Mouse (Mus musculus) midbrain, embryonic 14.5 days (tissue): ENCODE data around the gene Ece1. TPM values are rescaled to one million over a fixed set of nuclear protein-coding genes. Genes with fewer than 3 reads are reported as not detected.
"Not testable (repeated sequence)": the region's sequence is repeated elsewhere in the genome, so short reads cannot be mapped to it uniquely, and the experiment has no call there.

Experiments
- ATAC-seq: fragments of 200-750 bp; cut with Nextera tagmentation; 2 replicates; pipeline ENCODE4 v1.8.0; 2017; ENCODE audit warnings: moderate number of reproducible peaks, moderate library complexity; ENCODE audit not compliant: low FRiP score, low TSS enrichment
- DNase-seq: peaks from one replicate; pipeline ENCODE4 v3.0.0-alpha.2; 2015
- H3K27ac ChIP-seq: fragments of 300-500 bp; sonication (generic); replicated peaks from 2 replicates; pipeline ENCODE4 v1.5.1; 2014; ENCODE audit warnings: mild to moderate bottlenecking, low read depth, low read length, moderate library complexity
- H3K27me3 ChIP-seq: fragments of 300-500 bp; sonication (generic); 2 replicates; pipeline ENCODE4 v1.6.1; 2014; ENCODE audit warnings: low read length, control low read depth, mixed read lengths; ENCODE audit not compliant: control insufficient read depth, insufficient read depth
- H3K36me3 ChIP-seq: fragments of 300-500 bp; sonication (generic); 2 replicates; pipeline ENCODE4 v1.6.1; 2014; ENCODE audit warnings: low read length, control low read depth; ENCODE audit not compliant: control insufficient read depth, insufficient read depth
- H3K4me1 ChIP-seq: fragments of 300-500 bp; sonication (generic); 2 replicates; pipeline ENCODE4 v1.6.1; 2014; ENCODE audit warnings: mild to moderate bottlenecking, antibody characterized with exemption, low read length, control low read depth; ENCODE audit not compliant: control insufficient read depth, insufficient read depth
- H3K4me2 ChIP-seq: fragments of 300-500 bp; sonication (generic); 2 replicates; pipeline ENCODE4 v1.6.1; 2014; ENCODE audit warnings: mild to moderate bottlenecking, low read length, moderate library complexity
- H3K4me3 ChIP-seq: fragments of 300-500 bp; sonication (generic); replicated peaks from 2 replicates; pipeline ENCODE4 v1.5.1; 2014; ENCODE audit warnings: low read depth, low read length
- H3K9ac ChIP-seq: fragments of 300-500 bp; sonication (generic); replicated peaks from 2 replicates; pipeline ENCODE4 v1.6.1; 2014; ENCODE audit warnings: mild to moderate bottlenecking, low read length, moderate library complexity
- H3K9me3 ChIP-seq: fragments of 300-500 bp; sonication (generic); 2 replicates; pipeline ENCODE4 v1.6.1; 2016; ENCODE audit warnings: low read length, control low read depth, mixed read lengths; ENCODE audit not compliant: control insufficient read depth
- WGBS: fragments of 180-500 bp; shearing (Covaris S2); extraction: QIAGEN DNeasy Blood & Tissue Kit; methylation state at CpG from one replicate; pipeline ENCODE4 v1.1.7; 2014; 5-methylcytosine and 5-hydroxymethylcytosine counted together
- polyA plus RNA-seq: library from polyadenylated mRNA; unstranded; fragments of >200 nt; fragmentation: Nextera tagmentation; extraction: Ambion mirVana; gene quantifications from 2 replicates; pipeline ENCODE4 v1.2.1, GENCODE M21; 2014

Gene Ece1
- polyA plus RNA-seq, 1 experiment from 2014 or later: 18.4 TPM

DNA sequence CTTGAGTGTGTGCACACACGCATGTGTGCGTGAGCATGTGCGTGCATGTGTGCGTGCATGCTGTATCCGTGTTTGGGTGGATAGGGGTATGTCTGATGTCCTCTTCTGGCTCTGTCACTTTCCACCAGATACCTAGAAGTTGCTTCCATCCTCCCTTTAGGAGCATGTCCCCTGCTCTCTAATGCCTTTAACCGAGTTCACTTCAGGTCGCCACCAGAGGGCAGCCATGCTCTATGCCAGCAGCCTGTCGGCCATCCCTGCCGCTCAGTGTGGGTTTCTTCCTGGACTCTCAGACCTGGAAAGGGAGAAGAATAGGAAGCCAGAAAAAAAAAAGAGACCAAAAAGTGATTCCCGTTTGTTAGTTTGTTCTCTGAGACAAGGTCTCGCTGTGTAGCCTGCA lies 17.4 kb upstream of the Ece1 start:
- Histone ChIP-seq H3K4me2 (no peak overlapping the region), H3K9ac (no peak overlapping the region), H3K9me3 (0 out of 2 replicates have a peak, but pooled peaks cover 4% of the 10 kb centered on the region), H3K4me1 (no peaks in the 10 kb centered on the region), H3K36me3 (no peaks in the 10 kb centered on the region), H3K27me3 (no peaks in the 10 kb centered on the region), H3K27ac (no peak overlapping the region), H3K4me3 (no peak overlapping the region)
- ATAC-seq: no peak
- WGBS: 24% methylated on average over 11 of the region's 11 CpGs
- DNase-seq: peak; percentile 90

DNA sequence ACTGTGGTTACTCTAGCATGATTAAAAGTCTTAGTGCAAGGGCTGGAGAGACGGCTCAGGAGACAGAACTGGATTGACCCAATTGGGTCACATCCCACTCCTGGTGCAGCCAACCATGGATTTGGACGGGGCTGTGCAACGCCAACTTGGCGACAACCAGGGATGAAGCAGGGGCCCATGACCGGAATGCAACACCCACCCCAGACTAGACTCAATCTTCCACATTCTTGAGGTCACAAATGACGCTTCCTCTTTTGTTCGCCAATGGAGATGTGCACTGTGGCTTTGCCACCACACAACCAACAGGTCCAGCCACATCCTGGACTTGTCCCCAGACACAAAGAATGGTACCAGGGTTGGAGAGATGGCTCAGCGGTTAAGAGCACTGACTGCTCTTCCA lies 14.4 kb upstream of the Ece1 start:
- not testable (repeated sequence) for H3K9ac ChIP-seq, DNase-seq, H3K27me3 ChIP-seq, H3K4me1 ChIP-seq, H3K4me2 ChIP-seq, H3K36me3 ChIP-seq, H3K27ac ChIP-seq, H3K9me3 ChIP-seq, H3K4me3 ChIP-seq, ATAC-seq
- WGBS: 79% methylated on average over 8 of the region's 8 CpGs

DNA sequence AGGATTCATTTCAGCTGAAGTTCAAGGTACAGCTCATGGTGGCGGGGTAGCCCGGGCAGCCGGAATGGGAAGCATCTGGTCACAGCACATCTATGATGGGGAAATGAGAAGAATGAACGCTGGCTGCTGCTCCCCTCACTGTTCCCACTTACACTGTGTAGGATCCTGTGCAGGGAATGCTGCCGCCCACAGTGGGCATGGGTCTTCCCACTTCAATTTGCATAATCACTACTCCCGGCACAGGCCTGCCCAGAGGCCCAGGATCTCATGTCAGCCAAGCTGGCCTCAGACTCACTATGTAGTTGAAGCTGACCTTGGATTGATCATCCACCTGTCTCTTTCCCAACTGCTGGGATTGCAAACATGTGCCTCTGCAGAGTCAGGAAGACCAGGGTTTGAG lies 11.9 kb upstream of the Ece1 start:
- WGBS: 90% methylated on average over 6 of the region's 6 CpGs
- ATAC-seq (no peak), DNase-seq (no peak)
- H3K4me2 ChIP-seq: no peak overlapping the region
- no peak overlapping the region for H3K9ac ChIP-seq
- no peaks in the 10 kb centered on the region for H3K27me3 ChIP-seq
- 0 out of 2 replicates have a peak, but pooled peaks cover 4% of the 10 kb centered on the region for H3K9me3 ChIP-seq
- H3K4me1 ChIP-seq: no peaks in the 10 kb centered on the region
- no peak overlapping the region for H3K27ac ChIP-seq
- H3K36me3 ChIP-seq: no peaks in the 10 kb centered on the region
- H3K4me3 ChIP-seq: no peak overlapping the region

DNA sequence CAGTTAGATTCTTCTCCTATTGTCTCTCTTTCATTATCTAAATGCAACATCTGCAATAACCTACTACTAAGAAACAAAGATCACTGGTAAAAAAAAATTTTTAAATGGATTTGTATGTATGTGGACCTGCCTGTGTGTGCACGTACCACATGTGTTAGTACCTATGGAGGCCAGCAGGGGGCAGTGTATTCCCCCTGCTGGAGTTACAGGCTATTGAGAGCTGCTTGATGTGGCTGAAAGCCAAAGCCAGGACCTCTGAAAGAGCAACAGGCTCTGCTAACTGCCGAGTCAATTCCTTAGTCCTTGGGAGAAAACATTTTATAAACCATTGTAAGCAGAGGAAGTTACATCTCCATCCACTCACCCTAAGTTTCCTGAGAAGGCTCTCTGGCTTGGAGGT lies 10.6 kb upstream of the Ece1 start:
- DNase-seq: peak; percentile 69
- Histone ChIP-seq H3K27ac (no peak overlapping the region), H3K9ac (no peak overlapping the region), H3K4me3 (no peak overlapping the region), H3K9me3 (no peaks in the 10 kb centered on the region), H3K4me2 (no peak overlapping the region), H3K27me3 (no peaks in the 10 kb centered on the region), H3K36me3 (no peaks in the 10 kb centered on the region), H3K4me1 (no peaks in the 10 kb centered on the region)
- ATAC-seq: no peak
- WGBS: 52% methylated on average over 2 of the region's 2 CpGs

DNA sequence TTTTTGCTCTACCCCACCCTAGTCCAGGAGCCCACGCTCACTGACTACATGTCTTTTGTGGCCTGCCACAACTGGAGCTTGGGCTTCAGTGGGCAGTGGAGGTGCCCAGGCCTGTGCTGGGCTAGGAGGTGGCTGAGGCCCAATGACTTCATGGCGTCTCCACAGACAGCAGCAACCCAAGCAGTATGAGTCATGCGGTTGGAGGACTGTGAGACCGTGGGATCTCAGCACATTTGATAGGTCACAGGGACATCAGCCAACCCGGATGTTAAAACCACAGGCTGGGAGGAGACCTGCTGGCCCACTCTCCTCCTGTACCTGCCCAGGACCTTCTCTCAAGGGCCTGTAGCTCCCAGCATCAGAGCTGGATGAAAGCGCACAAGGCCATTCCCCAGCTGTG lies 8.2 kb upstream of the Ece1 start:
- ATAC-seq: no peak
- Histone ChIP-seq H3K27ac (no peak overlapping the region), H3K4me1 (no peaks in the 10 kb centered on the region), H3K4me3 (no peak overlapping the region), H3K9ac (no peak overlapping the region), H3K4me2 (no peak overlapping the region), H3K36me3 (no peaks in the 10 kb centered on the region), H3K9me3 (no peaks in the 10 kb centered on the region), H3K27me3 (no peaks in the 10 kb centered on the region)
- no peak for DNase-seq
- 96% methylated on average over 6 of the region's 6 CpGs for WGBS

DNA sequence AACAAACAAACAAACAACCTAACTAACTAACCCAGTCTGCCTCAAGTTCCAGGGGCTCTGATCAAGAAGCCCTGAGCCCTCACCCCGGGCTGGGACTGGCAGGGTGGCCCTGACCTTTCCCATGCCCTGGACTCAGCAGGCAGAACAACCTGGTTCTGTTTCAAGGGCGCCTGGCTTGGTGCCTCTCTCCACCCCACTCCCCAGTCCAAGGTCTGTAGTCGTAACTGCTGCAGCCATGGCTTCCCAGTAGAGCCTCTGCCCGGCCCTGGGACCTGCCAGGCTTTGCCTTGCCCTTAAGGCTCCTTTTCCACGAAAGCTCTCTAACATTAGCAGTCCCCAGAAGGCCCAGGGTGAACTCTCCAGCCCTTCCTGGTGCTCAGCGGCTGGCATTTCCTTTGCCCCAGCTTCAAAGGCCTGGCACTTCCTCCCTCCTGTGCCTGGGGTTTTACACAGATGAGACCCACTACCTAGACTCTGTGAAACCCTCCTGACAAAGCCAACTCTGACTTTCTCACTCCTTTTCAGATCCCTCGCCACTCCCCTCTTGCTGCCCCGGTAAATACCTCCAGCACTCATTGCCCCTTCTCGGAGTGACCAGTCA lies 6.2 kb upstream of the Ece1 start:
- no peaks in the 10 kb centered on the region for H3K4me1 ChIP-seq
- H3K27me3 ChIP-seq: no peaks in the 10 kb centered on the region
- no peaks in the 10 kb centered on the region for H3K9me3 ChIP-seq
- H3K4me2 ChIP-seq: no peak overlapping the region
- no peak overlapping the region for H3K27ac ChIP-seq
- no peak overlapping the region for H3K4me3 ChIP-seq
- no peaks in the 10 kb centered on the region for H3K36me3 ChIP-seq
- DNase-seq (no peak), ATAC-seq (no peak)
- 53% methylated on average over 9 of the region's 9 CpGs for WGBS
- no peak overlapping the region for H3K9ac ChIP-seq

DNA sequence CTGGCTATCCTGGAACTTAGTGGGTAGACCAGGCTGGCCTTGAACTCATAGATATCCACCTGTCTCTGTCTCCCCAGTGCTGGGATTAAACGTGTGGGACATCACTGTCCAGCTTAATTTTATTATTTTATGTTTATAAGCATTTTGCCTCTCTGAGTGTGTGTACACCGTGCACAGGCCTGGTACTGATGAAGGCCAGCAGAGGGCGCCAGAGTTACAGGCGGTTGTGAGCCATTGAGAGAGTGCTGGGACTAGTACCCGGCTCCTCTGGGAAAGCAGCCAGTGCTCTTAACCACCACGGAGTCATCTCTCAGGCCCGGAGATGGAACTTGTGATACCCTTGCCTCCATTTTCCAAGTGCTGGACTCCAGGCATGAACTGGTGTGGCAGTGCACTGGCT lies 4.9 kb upstream of the Ece1 start:
- 21% methylated on average over 7 of the region's 7 CpGs for WGBS
- H3K4me3 ChIP-seq: no peak overlapping the region
- no peak overlapping the region for H3K27ac ChIP-seq
- H3K27me3 ChIP-seq: no peaks in the 10 kb centered on the region
- H3K4me2 ChIP-seq: no peak overlapping the region
- DNase-seq (peak; percentile 53), ATAC-seq (no peak)
- no peaks in the 10 kb centered on the region for H3K9me3 ChIP-seq
- H3K4me1 ChIP-seq: peaks cover 6% of the 10 kb centered on the region; the same call in 1 of the 2 replicates
- no peaks in the 10 kb centered on the region for H3K36me3 ChIP-seq
- no peak overlapping the region for H3K9ac ChIP-seq

DNA sequence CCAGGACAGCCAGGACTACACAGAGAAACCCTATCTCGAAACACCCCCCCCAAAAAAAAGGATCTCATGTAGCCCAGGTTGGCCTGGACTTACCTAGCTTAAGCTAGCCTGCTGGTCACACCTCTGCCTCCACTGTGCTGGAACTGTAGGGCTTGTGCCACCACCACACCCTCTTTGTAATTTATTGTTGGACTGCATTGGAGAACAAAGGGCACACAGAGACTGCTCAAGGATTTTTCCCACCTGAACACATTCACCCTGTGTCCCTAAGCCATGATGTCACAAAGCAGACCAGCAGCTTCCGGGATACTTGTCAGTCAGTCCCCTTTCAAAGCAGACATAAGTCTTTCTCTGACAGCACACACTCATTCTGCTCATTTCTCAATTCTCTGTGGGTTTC lies 3.7 kb upstream of the Ece1 start:
- no peaks in the 10 kb centered on the region for H3K27me3 ChIP-seq
- ATAC-seq (no peak), DNase-seq (no peak)
- no peak overlapping the region for H3K4me3 ChIP-seq
- H3K4me1 ChIP-seq: peaks cover 16% of the 10 kb centered on the region
- no peaks in the 10 kb centered on the region for H3K9me3 ChIP-seq
- no peak overlapping the region for H3K4me2 ChIP-seq
- no peak overlapping the region for H3K9ac ChIP-seq
- H3K36me3 ChIP-seq: no peaks in the 10 kb centered on the region
- H3K27ac ChIP-seq: no peak overlapping the region
- WGBS: 70% methylated on average over 2 of the region's 2 CpGs

DNA sequence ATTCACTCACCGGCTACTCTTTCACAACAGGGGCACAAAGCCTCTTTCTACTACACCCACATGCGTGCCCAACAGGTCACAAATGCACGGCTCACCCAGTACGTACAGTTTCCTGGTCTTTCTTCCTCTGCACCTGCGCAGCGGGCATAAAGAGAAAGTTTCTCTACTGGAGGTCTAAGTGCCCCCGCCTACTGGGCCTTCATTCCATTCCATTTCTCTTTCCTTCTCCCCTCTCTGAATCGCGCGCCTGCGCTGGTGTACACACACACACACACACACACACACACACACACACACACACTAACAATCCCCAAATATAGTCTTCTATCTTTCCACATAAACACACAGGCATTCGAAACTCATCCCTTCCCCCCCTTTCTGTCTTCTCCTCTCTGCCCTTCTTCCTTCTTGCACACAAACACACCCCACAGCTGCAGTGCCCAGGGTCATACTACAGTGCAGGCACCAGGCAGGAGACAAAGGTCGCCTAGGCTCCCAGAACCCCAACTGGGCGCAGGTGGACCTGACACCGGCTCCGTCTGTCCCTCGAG lies 501 bp upstream of the Ece1 start:
- Histone ChIP-seq H3K27ac (peak overlapping the region; percentile 67; the same call in 1 of the 2 replicates), H3K4me2 (peak overlapping the region; percentile 62), H3K27me3 (no peaks in the 10 kb centered on the region), H3K4me1 (peaks cover 33% of the 10 kb centered on the region), H3K9ac (peak overlapping the region; percentile 89), H3K4me3 (peak overlapping the region; percentile 67), H3K9me3 (no peaks in the 10 kb centered on the region), H3K36me3 (no peaks in the 10 kb centered on the region)
- ATAC-seq (peak; percentile 63), DNase-seq (no peak)
- WGBS: 9% methylated on average over 17 of the region's 17 CpGs
